In the genomic region with DNA sequence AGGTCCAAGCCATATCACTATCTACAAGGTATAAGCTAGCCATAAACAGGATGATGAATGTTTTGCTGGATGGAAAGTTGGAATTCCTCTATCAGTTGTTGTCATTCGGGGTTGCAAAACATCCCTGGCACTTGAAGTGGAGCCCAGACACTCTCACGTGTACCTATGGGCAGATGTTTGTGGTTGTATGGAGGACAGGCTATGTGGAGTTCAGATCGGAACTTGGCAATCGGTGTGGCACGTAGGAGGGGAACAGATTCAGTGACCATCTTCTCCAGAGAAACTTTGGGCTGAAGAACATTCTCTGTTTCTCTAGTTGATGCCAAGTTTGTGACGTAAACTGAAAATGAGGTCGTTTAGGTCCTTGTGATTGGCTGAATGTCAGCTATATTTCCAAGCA, we compare ENCODE assay signal across 20 mouse cellular contexts. TPM values are rescaled to one million over a fixed set of nuclear protein-coding genes. Genes with fewer than 3 reads are reported as not detected.
"Had no signal": no experiment of that assay in that cellular context is flagged by ENCODE, and none has a peak within 500 bp of the region (broad histone marks: within the 10 kb centered on the region; RNA-seq: fewer than 3 reads in every experiment).

No protein-coding gene starts in this region.

- H3K36me3 ChIP-seq: liver, embryonic 15.5 days; lung, embryonic 15.5 days; neural tube, embryonic 12.5 days; stomach, embryonic 15.5 days had no signal

- H3K9ac ChIP-seq: liver, embryonic 15.5 days; liver, postnatal 0 days; lung, embryonic 15.5 days; midbrain, embryonic 13.5 days; midbrain, embryonic 15.5 days; neural tube, embryonic 12.5 days; stomach, embryonic 15.5 days had no signal

- H3K4me1 ChIP-seq: liver, embryonic 15.5 days; lung, embryonic 15.5 days; megakaryocyte, embryonic 14.5 days; midbrain, embryonic 13.5 days; midbrain, embryonic 15.5 days; stomach, embryonic 15.5 days had no signal

- H3K4me2 ChIP-seq: liver, embryonic 15.5 days; lung, embryonic 15.5 days; midbrain, embryonic 11.5 days; midbrain, embryonic 13.5 days; midbrain, embryonic 15.5 days; neural tube, embryonic 12.5 days; stomach, embryonic 15.5 days had no signal

- H3K4me3 ChIP-seq: liver, embryonic 15.5 days; lung, embryonic 15.5 days; megakaryocyte, embryonic 14.5 days; midbrain, embryonic 13.5 days; midbrain, embryonic 15.5 days; neural tube, embryonic 12.5 days; stomach, embryonic 15.5 days had no signal

- H3K27ac ChIP-seq: liver, embryonic 15.5 days; lung, embryonic 15.5 days; macrophage; midbrain, embryonic 13.5 days; midbrain, embryonic 15.5 days; neural tube, embryonic 12.5 days; stomach, embryonic 15.5 days; stomach, postnatal 0 days had no signal

- H3K9me3 ChIP-seq: liver, embryonic 15.5 days; lung, embryonic 15.5 days; midbrain, embryonic 15.5 days; neural tube, embryonic 12.5 days; stomach, embryonic 15.5 days had no signal

- ATAC-seq: liver, postnatal 0 days; lung, postnatal 0 days; midbrain, embryonic 13.5 days; midbrain, embryonic 15.5 days had no signal

- DNase-seq: liver, postnatal 0 days; lung, adult 2 months; lung, postnatal 14 days; lung, postnatal 36 days; right cerebral cortex, postnatal 14 days; thymus, adult 2 months; thymus, postnatal 25 days; thymus, postnatal 4 days had no signal

- H3K27me3 ChIP-seq: liver, embryonic 15.5 days; lung, embryonic 15.5 days; midbrain, embryonic 13.5 days; midbrain, embryonic 15.5 days; neural tube, embryonic 12.5 days; stomach, embryonic 15.5 days had no signal

RNA-seq across cellular contexts. Expression of a gene that starts 51.2 kb away (rescaled TPM):
- total RNA-seq: monocyte, adult 5-6 weeks had no signal
- polyA plus RNA-seq: macrophage had no signal
